Mouse (Mus musculus): ENCODE data around the gene Rundc3b.

The Rundc3b gene

DNA sequence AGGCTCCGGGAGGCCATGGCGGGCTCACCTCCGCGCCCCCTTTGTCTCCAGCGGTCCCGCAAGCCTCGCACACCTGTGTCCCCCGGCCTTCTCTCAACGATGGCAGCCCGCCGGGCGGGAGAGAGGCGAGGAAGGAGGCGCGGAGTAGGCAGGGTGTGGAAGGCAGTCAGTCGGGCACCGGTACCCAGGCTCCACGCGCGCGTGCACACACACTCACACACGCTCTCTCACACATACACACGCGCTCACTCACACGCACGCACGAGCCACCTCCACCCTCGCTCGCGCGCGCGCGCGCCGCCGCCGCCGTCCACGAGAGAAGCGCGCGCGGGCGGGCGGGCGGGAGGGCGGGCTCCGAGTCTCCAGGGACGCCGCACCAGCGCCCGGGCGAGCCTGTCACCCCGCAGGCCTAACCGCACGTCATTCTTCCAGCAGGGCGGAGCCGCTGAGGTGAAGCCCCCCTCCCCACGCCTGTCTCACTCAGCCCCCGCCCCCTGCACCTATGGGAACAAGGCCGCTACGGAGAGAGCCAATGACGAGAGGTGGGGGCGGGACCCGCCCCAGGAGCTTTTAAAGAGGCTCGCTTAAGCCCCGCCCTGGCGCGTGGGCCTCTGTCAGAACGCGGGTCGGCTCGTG, at the start of gene Rundc3b:
Rundc3b (minus strand) TSS at position 357 of the 636 bp plus-strand sequence.
- peak; percentile 93 for DNase-seq (ENCODE audit: low spot score)

DNA sequence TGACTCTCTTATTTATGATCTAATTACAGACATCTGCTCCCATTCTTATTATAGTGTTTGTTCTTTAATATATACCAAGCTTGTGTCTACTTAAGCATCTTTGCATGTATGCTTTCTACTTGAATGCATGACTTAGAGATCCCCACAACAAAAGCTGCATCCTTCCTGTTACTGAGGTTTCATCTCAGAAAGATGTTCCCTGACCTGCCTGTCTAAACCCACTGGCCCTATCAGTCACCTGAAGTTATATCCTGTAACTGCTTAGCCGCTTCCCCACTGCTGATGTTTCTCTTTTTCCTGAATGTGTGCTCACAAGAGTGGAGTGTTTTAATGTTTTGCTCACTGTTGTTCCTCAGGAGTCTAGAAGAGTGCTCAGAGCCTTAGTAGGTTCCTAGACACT, 46.9 kb upstream of the Rundc3b start:
- DNase-seq (ENCODE audit: low spot score): no peak

DNA sequence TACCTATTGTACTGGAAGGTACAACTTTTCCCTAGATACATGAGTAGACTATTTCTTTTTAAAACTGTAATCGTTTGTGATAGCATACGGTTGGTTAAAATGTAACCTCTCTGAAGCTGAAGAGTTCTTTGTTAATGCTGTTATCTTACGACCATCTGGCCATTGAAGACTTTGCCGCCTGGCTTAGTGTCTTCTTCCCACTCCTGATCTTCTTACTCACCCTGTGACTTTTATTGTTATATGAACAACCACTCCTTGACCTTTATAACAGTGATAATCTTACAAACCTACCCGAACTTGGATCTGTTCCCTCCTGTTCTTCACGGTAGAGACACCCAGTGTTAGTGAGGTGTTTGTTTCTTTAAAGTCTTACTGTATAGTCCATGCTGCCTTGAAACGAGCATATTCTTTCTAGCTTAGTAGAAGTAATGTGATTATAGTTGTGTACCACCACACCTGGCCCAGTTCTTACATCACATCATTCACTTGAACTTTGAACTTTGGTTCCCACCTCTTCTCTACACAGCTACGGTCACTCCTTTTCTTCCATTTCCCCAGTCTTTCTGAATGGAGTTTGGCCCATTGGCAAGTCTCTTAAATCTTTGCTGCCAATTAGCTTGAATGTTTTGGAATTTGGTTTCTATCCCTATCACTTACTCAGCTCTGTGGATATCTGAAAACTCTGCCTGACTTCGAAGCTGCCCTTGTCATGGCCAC, 45.2 kb upstream of the Rundc3b start:
- peak; percentile 3 for DNase-seq (ENCODE audit: low spot score)

DNA sequence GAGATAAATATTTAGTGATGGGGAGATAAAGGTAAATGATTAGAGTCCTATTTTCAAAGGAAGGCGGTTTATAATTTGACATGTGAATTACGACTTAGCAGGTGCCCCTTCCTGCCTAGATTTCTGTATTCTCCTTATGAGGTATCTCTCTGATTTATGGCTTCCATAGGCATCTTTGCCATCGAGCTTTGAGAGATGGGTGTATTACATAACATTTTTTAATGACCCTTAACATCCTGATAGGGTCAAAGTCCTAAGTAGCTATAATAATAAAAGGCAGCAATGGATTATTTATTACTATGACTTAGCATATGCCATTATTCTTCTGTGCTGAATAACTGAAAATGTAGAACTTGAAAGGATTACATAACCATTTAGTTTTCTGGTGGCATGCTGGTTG, 41.9 kb upstream of the Rundc3b start:
- DNase-seq (ENCODE audit: low spot score): no peak

DNA sequence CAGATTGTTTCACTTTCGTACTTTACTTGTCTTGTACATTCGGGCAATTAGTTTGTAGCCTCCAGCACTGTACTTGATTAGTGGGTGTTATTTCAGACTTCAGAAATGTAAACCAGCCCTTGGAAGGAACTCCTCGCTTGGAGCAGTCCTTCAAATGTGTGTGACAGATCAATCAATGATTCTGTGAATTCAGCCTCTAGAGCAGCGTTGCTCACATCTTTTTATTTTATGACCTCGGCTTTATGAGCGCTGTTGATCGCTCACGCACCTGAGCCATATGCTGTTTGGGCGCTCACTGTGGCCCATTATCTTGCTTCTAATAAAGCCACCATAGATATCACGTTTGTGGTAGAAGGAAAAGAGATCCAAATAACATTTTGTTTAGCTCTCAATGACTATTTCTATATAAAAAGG, 38.0 kb upstream of the Rundc3b start:
- no peak for DNase-seq (ENCODE audit: low spot score)

DNA sequence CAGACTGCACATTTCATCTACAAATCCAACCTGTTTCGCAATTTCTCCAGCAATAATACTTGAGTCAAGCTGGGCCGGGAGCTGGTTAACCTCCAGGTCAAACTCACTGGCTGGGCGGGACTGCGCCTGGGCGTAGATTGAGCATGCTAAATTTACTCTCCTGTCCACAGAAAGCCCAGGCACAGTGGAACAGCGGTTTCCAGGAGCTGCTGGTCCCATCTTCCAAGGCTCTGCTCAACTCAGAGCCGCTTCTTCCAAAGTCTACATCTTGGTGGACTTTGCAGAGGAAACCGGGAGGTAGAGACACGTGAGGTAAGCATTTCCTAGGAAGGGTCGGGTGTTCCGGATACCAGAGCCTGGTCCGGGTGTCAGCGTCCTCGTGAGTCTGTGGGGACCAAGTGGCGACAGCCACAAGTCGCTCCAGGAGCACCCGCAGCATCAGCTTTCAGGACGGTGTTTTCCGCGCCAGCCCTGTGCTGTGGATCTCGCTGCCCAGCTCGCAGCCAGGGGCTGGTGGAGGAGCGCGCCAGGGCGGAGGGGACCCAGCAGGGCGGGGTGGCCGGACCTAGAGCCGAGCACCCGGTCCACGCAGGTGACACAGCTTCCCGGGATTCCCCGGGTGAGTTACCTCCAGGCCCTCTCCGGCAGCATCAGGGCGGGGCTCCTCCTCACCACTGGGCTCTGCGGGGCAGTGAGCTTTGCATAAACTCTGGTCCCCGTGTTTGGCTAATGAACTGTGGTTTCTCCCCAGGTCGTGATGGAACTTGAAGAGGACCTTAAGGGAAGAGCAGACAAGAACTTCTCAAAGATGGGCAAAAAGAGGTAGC, 37.4 kb upstream of the Rundc3b start, which contains the start of gene Abcb1a:
Abcb1a (plus strand) TSS at position 167 of the 827 bp plus-strand sequence.
- peak; percentile 75 for DNase-seq (ENCODE audit: low spot score)

DNA sequence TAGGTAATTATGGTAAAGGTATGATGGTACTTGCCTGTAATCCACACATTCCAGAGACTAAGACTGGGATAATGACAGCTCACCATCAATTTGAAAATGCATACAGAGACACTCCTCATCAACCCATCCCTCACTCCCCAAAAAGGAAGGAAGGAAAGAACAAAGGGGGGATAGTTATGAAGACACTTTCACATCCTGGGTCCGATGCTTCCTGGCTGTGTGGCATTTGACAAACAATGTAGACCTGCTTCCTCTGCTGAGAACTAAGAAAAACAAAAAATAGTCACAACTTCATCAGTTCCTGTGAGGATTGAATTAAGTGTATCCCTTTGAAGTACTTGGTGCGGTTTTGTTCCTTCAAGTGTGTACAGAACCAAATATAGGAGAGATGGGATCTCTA, 29.3 kb upstream of the Rundc3b start:
- DNase-seq (ENCODE audit: low spot score): no peak

DNA sequence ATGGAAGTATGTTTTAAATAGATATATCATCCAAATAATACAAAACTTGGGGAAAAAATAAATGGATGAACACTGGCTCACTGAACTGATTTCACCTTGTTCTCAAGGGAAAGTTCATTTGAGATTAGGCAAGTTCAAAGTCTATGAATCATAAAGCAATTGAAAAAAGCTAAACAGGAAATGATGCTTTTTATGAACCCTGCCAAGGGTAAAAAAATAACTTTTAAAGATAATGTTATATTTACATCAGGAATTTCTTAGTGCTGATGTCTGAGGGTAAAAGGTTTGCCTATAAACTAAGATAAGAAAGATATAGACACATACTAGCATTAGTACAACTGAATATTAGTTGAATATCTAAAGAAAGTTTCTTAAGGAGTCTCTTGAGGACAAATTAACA, 26.0 kb upstream of the Rundc3b start:
- DNase-seq (ENCODE audit: low spot score): no peak

DNA sequence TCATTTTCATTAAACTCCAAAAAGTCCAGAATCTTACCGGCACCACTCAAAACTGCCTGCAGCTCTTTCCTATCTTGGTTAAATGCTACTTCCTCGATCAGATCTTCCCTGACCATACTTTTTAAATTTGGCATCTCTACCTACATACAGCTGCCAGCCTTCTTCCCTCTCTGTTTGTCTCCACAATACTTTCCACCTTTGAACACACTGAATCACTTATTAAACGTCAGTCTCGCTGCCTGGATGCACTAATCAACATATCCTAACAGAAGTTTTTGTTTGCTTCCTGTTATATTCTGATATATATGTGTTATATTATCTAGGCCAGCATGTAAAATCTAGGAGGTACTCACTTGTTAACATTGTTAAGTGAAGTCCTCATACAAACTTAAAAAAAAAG, 25.5 kb upstream of the Rundc3b start:
- no peak for DNase-seq (ENCODE audit: low spot score)

DNA sequence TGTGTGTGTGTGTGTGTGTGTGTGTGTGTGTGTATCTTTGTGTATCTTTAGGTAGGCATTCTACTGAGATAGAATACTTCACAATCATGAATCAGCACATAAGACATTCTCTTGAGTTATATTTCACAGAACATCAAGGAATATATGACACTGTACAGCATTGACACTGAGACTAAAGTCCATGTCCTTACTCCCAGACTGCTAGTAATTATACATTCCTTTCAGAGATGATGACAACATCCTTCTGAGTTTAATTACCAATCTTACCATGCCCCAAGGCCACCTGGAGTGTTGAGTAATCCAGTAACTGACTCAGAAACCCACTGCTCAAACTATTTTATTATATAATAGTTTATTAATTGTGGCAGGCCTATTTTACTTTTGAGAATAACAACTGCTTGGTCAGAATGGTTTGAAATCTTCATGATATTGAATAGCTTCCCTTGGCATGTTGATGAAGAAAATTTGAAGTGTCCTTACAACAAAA, 11.8 kb upstream of the Rundc3b start:
- DNase-seq (ENCODE audit: low spot score): no peak

DNA sequence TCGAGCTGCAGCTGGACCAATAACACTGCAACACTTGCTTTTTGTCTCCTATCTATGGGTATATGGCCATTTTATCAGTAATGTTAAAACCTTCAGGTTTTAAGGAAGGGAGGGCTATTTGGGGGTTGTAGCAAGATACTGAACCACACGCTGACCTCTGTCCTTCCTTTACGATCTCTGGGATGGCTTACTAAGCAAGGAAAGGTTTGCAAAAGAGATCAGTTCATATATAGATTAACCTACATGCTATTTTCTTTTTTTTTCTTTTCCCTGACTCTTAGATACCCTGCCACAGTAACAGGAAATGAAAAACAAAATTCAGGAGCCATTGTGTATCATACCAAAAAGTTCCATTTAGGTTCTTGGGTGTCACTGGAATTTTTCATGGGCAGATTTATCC, 10.1 kb upstream of the Rundc3b start:
- peak; percentile 38 for DNase-seq (ENCODE audit: low spot score)

DNA sequence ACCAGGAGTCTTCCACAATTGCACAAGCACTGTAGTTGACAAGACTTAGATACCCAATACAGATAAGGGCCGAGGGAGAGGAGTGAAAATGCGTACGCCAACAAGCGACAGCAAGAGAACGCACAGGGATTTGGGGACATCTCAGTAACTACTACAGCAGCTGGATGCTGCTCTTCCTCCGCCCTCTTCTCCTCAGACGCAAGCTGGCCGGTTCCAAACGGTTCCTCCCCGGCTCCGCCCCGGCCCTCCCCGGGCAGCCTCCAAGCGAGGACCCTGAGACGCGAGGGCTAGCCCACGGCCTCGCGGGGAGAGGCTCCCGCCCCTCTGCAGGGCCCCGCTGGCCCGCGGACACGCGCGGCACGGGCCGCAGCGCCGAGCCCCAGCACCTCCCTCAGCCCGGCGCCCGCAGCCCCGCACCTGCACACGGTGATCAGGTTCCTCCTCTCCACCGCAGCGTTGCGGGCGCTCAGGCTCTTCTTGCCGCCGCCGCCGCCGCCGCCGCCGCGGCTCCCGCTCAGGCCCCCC, 619 bp downstream of the Rundc3b start:
- peak; percentile 65 for DNase-seq (ENCODE audit: low spot score)

DNA sequence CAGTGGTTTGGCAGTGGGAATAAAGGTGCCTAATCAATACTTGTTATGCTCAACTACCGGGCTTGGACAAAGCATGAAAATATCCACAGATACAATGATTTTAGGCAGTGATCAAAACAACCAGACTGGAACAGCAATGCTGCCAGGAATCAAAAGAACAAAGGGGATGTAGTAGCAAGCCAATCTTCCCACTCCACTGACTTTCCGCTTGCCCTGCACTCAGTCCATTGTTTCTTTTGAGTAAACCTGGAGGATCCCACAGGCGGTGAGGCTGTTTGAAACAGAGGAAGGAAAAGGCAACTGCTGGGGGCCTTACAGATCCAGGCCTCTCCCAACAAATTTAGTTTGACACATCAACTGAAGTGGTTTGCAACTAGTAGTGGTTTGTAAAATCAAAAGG, 51.6 kb downstream of the Rundc3b start:
- DNase-seq (ENCODE audit: low spot score): no peak

DNA sequence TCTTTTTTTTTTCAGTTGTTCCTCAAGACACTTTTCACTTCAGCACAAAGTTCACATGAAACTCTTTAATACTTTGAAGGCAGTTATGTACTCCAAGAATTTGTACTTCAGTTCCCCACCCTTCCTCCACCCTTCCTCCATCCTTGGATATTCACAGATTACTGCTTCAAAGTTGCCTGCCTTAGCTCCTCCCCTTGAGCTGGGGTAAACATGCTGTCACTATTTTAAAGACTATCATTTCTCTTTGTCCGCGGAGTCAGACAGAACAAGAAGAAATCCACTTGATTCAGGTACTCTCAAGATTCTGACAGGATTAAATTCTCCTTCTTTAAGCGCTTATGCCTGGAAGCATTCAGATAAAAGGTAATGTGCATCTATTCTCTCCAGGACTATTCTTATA, 55.9 kb downstream of the Rundc3b start:
- DNase-seq (ENCODE audit: low spot score): no peak

DNA sequence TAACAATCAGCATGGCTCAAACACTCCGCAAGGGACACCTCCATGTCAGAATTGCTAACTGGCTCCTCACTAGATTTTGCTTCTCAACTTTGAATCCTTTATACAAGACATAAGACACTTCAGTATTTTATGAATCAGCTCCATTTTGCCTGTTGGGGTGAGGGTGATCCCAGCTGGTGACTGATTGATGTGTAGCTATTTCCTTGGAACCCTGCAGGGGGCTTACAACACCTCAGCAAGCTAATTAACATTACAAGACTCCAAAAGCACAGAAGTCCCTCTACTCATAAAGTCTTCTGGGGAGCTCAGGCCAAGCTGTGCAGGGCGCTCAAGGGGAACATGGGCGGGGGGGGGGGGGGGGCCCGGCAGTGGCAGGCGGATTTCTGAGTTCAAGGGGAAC, 78.2 kb downstream of the Rundc3b start:
- no peak for DNase-seq (ENCODE audit: low spot score)

DNA sequence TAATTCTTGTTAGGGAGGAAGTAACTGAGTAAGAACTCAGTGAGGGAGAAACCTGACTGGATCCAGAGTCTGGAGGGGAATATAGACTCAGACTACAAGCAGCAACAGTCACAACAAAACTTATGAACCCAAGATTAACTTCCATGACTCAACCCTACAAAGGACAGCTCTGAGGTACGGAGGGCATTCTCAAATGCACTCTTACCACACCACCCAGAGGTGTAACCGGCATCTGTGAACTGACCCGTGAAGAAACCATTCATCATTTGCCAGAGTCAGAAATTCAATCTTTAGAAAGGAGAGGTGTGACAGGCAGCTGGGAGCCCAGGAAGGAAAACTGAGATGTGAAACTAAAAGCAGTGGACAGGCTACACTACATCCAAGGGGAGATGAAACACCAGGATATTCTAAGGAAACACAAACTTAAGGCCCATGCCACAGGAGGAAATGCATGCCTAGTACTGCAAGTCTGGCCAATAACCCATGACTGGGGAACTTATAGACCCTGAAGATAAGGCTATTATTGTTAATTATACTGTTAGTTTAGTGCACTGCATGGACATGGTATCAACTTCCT, 80.0 kb downstream of the Rundc3b start:
- no peak for DNase-seq (ENCODE audit: low spot score)

DNA sequence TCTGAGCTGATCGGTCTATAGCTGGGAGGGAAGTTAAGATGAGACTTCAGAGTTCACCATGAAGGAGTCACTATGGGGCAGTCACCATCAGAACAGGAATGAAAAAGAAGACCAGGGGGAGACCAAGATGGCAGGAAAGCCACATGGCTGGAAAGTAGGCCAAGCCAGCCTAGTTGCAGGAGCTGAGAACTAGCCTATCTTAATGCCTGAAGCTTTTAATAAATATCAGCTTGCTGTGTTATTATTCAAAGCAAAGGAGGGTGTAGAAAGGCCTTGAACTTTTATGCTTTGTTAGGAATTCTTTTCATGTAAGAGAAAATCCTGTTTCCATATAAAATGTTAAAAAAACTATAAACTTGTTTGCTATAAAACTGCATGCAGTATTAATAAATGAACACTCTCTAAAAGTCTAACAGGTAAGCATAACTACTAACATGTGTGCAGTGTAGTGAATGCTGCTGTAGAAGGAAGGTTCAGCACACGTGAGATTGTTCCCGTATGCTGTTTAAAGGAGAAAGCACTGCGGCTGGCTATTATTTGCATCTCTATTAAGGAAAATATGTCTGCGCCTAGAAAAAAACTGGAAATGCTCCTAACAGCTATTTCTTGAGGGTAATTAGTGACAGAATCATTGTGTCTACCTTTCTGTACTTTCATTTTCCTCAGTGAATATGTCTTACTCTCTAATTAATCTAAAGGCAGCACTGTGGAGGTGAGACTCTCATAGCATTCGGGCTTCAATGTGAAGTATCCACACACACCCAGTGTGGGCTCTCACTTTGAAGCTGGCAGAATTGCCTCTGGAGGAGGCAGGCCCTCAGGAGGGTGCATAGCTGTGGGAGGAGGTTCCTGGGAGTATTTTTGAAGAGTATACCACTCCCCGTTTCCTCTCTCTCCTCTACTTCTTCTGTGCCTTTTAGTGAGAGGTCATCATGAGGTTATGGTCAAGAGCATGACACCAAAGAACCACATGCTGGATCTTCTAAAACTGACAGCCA, 81.3 kb downstream of the Rundc3b start:
- DNase-seq (ENCODE audit: low spot score): no peak

DNA sequence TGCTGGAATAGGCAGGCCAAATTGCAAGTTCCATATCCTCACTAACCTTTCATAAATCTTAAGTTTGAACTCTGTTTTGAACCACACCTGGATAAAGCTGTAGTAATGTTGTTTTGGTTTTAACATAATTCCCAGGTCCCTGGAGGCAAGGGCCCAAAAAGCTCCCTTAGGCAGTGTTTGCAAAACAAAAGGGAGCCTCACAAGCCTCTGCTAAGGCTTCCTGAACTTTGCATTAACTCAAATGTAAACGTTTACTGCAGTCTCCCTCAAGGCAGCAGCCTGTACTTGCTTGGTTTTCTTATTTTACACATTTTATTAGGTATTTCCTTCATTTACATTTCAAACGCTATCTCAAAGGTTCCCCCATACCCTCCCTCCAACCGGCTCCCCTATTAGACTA, 103.7 kb downstream of the Rundc3b start:
- DNase-seq (ENCODE audit: low spot score): no peak

DNA sequence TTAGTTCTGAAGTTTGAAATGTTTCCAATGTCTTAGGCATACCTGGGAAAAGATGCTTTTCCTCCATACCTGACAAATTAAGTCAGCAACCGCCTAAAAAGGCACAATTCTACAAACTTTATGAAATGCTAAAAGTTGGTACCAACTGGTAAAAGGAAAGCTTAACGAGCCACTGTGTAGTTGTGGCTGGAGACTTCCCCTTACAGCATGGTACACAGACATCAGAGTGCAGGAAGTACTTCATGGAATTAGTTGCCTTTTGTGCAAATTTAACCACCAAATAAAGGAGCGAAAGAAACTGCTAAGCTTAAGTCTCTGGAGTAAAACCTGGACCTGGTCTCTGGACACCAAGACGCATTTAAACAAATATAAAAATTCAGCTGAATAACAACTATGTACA, 131.0 kb downstream of the Rundc3b start:
- no peak for DNase-seq (ENCODE audit: low spot score)

DNA sequence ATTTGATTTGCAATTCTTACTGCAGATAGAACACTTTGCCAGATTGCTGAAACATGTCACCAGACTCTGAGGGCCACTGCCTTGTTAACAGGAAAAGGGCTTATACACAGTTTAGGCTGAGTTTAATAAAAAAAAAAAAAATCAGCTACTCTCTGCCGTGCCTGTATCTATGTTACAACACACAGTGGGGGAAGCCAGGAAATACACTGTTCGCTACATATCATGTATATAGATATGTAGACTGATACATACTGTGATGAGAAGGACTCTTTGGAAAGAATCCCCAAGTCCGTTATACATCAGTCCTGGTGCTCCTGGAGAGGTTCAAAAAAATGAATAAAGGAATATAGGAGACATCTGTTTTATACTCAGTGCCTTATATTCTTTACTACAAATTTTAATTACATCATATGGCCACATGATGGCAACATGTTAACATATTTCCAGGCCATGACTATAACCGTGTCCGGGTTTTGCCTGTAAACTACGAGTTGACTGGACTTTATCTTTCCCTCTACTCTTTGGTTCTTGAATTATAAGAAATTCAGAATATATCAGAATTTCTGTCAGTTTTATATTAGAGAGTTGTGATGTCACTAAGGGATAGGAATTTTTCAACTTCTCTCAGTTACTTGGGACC, 133.2 kb downstream of the Rundc3b start:
- no peak for DNase-seq (ENCODE audit: low spot score)

Data from yolk sac, embryonic 10.5 days (tissue).